Mouse (Mus musculus) heart, embryonic 10.5 days (tissue): Measurements from ENCODE around the gene Cdh5. TPM values are rescaled to one million over a fixed set of nuclear protein-coding genes. Genes with fewer than 3 reads are reported as not detected.
"Not testable (repeated sequence)": the region's sequence is repeated elsewhere in the genome, so short reads cannot be mapped to it uniquely, and the experiment has no call there.

Experiments used
- DNase-seq: peaks from one replicate; pipeline ENCODE4 v3.0.0-alpha.2; 2017; ENCODE audit warnings: low spot score
- H3K27ac ChIP-seq: fragments of 300-500 bp; sonication (generic); 2 replicates; pipeline ENCODE4 v1.5.1; 2016; ENCODE audit warnings: mild to moderate bottlenecking
- H3K27me3 ChIP-seq: fragments of 300-500 bp; sonication (generic); 2 replicates; pipeline ENCODE4 v1.6.1; 2016; ENCODE audit warnings: mild to moderate bottlenecking; ENCODE audit not compliant: poor library complexity, insufficient read depth, severe bottlenecking
- H3K36me3 ChIP-seq: fragments of 300-500 bp; sonication (generic); 2 replicates; pipeline ENCODE4 v1.6.1; 2016; ENCODE audit warnings: mild to moderate bottlenecking, moderate library complexity
- H3K4me1 ChIP-seq: fragments of 300-500 bp; sonication (generic); 2 replicates; pipeline ENCODE4 v1.6.1; 2016; ENCODE audit warnings: mild to moderate bottlenecking
- H3K4me3 ChIP-seq: fragments of 300-500 bp; sonication (generic); 2 replicates; pipeline ENCODE4 v1.5.1; 2016; ENCODE audit warnings: mild to moderate bottlenecking, moderate library complexity
- H3K9me3 ChIP-seq: fragments of 300-500 bp; sonication (generic); 2 replicates; pipeline ENCODE4 v1.6.1; 2016; ENCODE audit warnings: mild to moderate bottlenecking, moderate library complexity
- WGBS: fragments of 180-500 bp; shearing (Covaris S2); methylation state at CpG from one replicate; pipeline ENCODE4 v1.1.7; 2016; 5-methylcytosine and 5-hydroxymethylcytosine counted together
- polyA plus RNA-seq: library from polyadenylated mRNA; unstranded; fragments of >200 nt; fragmentation: Nextera tagmentation; extraction: Ambion mirVana; gene quantifications from 2 replicates; pipeline ENCODE4 v1.2.1, GENCODE M21; 2016

The Cdh5 gene
- 34.1 and 40.4 TPM in 2 replicates for polyA plus RNA-seq

DNA sequence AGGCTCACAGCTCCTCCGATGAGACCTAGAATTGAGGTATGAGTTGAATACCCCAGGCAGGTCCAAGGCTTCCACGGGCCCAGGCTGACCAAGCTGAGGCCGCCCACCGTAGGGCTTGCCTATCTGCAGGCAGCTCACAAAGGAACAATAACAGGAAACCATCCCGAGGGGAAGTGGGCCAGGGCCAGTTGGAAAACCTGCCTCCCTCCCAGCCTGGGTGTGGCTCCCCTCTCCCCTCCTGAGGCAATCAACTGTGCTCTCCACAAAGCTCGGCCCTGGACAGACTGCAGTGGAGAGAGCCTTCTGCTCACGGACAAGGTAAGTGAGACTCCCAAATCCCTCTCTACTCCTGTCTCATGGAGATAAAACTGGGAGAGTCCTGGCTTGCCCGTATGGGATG lies at the start of gene Cdh5:
TSS of gene Cdh5 (plus strand) at position 211 of the 400 bp plus-strand sequence.
- no peaks in the 10 kb centered on the region for H3K9me3 ChIP-seq
- DNase-seq, result no peak
- peak within 1 kb of the TSS; percentile 71 for H3K27ac ChIP-seq
- no peaks in the 10 kb centered on the region for H3K36me3 ChIP-seq
- peaks cover 34% of the 10 kb centered on the region for H3K4me1 ChIP-seq
- H3K27me3 ChIP-seq, result no peaks in the 10 kb centered on the region
- 39% methylated on average over 8 of the region's 8 CpGs for WGBS
- H3K4me3 ChIP-seq, result peak within 1 kb of the TSS; percentile 50

DNA sequence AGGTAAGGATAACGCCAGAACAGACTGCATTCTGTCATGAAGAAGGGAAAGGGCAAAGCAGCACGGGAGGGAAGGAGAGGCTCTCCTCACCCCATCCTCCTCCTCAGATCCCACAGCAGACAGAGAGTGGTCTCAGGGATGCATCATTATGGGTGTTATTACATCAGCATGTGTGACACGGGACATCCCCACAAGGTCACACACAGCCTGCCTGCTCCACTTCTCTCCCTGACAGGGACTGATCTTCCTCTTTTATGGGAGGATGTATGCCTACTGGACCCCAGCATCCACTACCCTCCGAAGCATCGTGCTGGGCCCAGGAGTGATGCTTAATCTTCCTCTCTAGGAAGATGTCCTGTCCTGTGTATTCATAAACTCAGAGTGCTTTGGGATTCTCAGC lies 41.5 kb upstream of the Cdh5 start:
- H3K4me3 ChIP-seq, result no peak overlapping the region
- H3K4me1 ChIP-seq, result 0 out of 2 replicates have a peak, but pooled peaks cover 3% of the 10 kb centered on the region
- DNase-seq, result no peak
- H3K27ac ChIP-seq, result no peak overlapping the region
- no peaks in the 10 kb centered on the region for H3K36me3 ChIP-seq
- H3K9me3 ChIP-seq, result no peaks in the 10 kb centered on the region
- H3K27me3 ChIP-seq, result 0 out of 2 replicates have a peak, but pooled peaks cover 9% of the 10 kb centered on the region
- WGBS, result 73% methylated on average over 5 of the region's 5 CpGs

GRCm38 (mm10) chr8:104060446-104060845 lies 41.0 kb upstream of the Cdh5 start:
- Histone ChIP-seq H3K36me3 (no peaks in the 10 kb centered on the region), H3K27me3 (0 out of 2 replicates have a peak, but pooled peaks cover 9% of the 10 kb centered on the region), H3K9me3 (no peaks in the 10 kb centered on the region), H3K4me3 (no peak overlapping the region), H3K27ac (no peak overlapping the region), H3K4me1 (0 out of 2 replicates have a peak, but pooled peaks cover 3% of the 10 kb centered on the region)
- 80% methylated on average over 7 of the region's 7 CpGs for WGBS
- no peak for DNase-seq

DNA sequence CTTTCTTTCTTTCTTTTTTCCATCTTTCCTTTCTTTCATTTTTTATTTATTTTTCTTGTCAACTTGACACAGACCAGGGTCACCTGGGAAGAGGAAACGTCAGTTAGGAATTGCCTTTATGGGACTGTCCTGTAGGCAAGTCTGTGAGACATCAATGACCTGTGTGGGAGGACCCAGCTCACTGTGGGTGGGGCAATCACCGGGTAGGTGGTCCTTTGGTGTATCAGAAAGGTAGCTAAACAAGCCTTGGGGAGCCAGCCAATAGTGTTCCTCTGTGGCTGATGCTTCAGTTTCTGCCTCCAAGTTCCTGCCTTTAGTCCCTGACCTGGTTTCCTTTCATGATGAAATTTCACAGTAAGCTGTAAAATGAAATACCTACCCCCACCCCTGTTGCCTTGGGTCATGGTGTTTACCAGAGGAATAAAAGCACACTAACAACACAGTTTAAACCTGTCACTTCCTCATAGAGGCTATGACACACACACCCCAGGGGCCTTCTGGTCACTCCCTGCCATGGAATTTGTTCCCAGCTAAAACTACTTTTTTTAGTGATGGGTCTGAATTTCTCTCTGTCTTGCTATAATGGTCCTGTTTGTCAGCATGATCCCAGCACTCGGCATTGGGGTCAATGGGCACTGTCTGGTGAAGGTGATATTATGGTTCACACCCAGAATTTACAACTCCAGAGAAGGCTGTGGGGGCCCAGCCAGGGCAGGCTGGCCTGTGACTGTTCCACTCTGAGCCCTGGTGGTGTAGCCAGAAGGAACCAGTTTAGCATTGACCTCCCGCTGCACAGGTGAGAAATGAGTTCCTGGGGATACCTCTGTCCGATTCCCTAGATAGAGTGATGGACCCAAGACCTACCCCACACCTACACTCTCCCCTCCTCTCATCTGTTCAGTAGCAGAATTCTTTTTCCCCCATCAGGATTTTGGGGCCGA lies 40.1 kb upstream of the Cdh5 start:
- no peak for DNase-seq
- 0 out of 2 replicates have a peak, but pooled peaks cover 9% of the 10 kb centered on the region for H3K27me3 ChIP-seq
- no peaks in the 10 kb centered on the region for H3K9me3 ChIP-seq
- H3K4me1 ChIP-seq, result 0 out of 2 replicates have a peak, but pooled peaks cover 3% of the 10 kb centered on the region
- H3K27ac ChIP-seq, result no peak overlapping the region
- 63% methylated on average over 6 of the region's 6 CpGs for WGBS
- H3K36me3 ChIP-seq, result no peaks in the 10 kb centered on the region
- H3K4me3 ChIP-seq, result no peak overlapping the region

DNA sequence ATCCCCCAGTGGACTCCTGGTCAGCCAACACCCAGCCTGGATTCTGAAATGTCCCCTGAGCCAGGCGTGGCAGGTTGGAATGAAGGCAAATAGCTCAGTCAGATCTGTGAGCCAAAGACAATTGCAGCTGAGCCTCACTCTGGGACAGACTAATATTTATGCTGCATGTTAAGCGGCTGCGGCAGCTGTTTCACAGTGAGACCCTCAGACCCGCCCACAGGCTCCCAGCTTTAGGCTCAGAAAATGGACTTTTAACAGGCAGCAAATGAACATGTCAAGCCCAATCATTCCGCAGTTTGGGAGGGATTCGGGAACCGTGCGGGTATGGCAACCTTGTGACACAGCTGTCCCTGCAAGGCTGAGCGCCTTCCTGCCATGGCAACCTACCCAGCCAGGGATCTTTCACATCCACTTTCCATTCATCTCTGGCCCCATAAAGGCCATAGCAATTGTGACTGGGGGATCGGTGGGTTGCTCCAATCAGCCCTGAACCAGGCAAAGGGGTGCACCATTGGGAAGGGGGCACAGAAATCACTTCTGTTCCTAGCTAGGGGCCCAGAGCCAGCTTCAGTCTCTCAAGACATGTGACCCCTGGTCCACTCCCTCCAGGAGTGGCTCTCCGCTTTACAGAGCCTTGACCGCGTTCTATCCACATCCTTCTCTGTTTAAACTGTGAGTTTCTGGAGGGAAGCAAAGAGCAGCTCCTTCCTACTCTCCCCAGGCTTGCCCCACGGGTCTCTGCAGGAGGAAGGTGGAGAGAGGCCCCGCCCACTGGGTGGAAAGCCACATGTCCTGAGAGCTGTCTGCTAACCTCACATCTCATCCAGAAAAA lies 39.2 kb upstream of the Cdh5 start:
- no peaks in the 10 kb centered on the region for H3K36me3 ChIP-seq
- H3K27me3 ChIP-seq, result 0 out of 2 replicates have a peak, but pooled peaks cover 9% of the 10 kb centered on the region
- H3K9me3 ChIP-seq, result no peaks in the 10 kb centered on the region
- no peak for DNase-seq
- 73% methylated on average over 15 of the region's 15 CpGs for WGBS
- H3K27ac ChIP-seq, result no peak overlapping the region
- 0 out of 2 replicates have a peak, but pooled peaks cover 3% of the 10 kb centered on the region for H3K4me1 ChIP-seq
- no peak overlapping the region for H3K4me3 ChIP-seq

- no peak overlapping the region for H3K27ac ChIP-seq
- DNase-seq, result no peak
- H3K4me1 ChIP-seq, result peaks cover 6% of the 10 kb centered on the region; the same call in 1 of the 2 replicates
- H3K4me3 ChIP-seq, result no peak overlapping the region
- no peaks in the 10 kb centered on the region for H3K27me3 ChIP-seq
- 82% methylated on average over 7 of the region's 7 CpGs for WGBS
- no peaks in the 10 kb centered on the region for H3K9me3 ChIP-seq
- no peaks in the 10 kb centered on the region for H3K36me3 ChIP-seq
Observed at GRCm38 (mm10) chr8:104065223-104065622, 36.2 kb upstream of the Cdh5 start.

DNA sequence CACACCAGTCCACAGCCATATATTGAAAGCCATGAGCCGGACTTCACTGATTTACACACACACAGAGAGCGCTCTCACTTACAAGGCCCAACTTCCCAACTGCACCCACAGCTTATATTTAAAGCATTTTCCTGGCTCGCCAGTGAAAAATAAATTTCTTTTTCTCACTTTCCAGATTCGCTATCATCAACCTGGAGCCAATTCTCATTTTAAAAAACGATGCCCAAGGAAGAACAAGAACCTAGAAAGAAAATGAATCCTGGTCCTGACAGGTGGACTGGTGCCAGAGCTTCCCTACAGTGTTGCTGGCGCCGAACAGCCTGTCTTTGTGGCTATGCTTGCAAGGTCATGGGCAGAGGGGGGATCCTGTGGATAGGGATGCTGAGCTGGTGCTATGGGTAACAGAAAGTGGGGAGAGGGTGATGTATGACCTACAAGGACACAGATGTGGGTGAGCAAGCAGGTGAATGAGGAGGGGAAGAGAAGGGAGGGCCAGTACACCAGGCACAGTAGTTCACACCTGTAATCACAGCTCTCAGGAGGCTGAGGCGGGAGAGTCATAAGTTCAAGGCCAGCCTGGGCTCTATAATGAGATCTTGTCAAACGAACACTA lies 35.4 kb upstream of the Cdh5 start:
- no peaks in the 10 kb centered on the region for H3K9me3 ChIP-seq
- no peak for DNase-seq
- no peaks in the 10 kb centered on the region for H3K27me3 ChIP-seq
- H3K4me3 ChIP-seq, result no peak overlapping the region
- no peaks in the 10 kb centered on the region for H3K36me3 ChIP-seq
- peaks cover 3% of the 10 kb centered on the region; the same call in 1 of the 2 replicates for H3K4me1 ChIP-seq
- no peak overlapping the region for H3K27ac ChIP-seq
- WGBS, result 81% methylated on average over 9 of the region's 9 CpGs

DNA sequence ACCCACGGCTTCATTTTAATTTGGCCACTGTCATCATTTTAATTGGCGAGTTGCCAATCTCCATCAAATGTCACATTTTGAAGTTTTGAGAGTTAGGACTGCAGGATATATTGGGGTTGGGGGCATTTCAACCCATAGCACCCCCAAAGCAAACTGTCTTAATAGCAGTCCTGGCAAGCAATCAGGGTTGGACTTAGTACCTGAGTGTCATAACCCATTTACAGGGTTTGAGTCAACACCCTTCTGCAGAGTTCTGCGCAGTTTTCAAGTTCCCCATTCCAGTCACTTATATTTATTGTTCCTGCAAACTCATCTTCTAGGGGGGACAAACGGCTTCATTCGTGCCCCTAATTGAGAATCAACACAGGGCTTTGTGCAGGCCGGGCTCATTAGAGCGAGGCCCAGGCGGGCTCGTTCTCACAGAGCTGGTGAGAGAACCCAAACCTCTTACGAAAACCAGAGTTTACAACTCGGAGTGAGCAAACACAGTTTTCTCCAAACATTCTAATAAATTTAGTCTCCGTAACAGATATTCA lies 34.0 kb upstream of the Cdh5 start:
- no peak overlapping the region for H3K27ac ChIP-seq
- no peak overlapping the region for H3K4me3 ChIP-seq
- peaks cover 3% of the 10 kb centered on the region; the same call in 1 of the 2 replicates for H3K4me1 ChIP-seq
- no peaks in the 10 kb centered on the region for H3K9me3 ChIP-seq
- 89% methylated on average over 12 of the region's 12 CpGs for WGBS
- DNase-seq, result no peak
- H3K36me3 ChIP-seq, result no peaks in the 10 kb centered on the region
- H3K27me3 ChIP-seq, result no peaks in the 10 kb centered on the region

DNA sequence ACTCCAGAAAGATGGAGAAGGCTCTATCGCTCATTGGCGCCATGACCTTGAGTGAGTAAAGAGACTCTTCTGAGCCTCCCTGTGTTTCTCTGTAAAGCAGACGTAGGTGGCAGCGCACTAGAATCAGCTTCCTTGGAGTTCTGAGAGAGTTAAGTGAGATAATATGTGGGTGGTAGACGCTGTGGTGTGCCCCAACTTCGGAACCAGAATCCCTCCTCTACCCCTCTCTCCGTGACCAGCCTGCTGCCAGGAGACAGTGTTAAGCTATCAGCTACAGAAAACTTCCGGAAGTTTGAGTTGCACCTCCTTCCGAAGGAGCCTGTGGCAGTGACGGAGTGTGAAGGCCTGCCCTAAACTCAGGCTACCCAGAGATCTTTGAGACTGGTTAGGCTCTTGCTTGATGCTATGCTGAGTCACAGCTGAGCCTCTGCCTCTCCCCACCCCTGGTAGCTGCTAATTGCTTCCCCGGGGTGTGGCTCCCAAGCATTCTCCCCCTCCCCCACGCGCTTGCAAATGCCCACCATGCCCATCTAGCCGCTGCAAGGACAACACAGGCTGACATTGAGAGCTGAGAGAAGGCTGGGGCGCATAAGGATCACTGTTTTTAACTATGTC lies 32.9 kb upstream of the Cdh5 start:
- no peak for DNase-seq
- no peaks in the 10 kb centered on the region for H3K36me3 ChIP-seq
- H3K9me3 ChIP-seq, result no peaks in the 10 kb centered on the region
- peaks cover 3% of the 10 kb centered on the region; the same call in 1 of the 2 replicates for H3K4me1 ChIP-seq
- no peak overlapping the region for H3K4me3 ChIP-seq
- 60% methylated on average over 15 of the region's 15 CpGs for WGBS
- H3K27ac ChIP-seq, result no peak overlapping the region
- no peaks in the 10 kb centered on the region for H3K27me3 ChIP-seq

- not testable (repeated sequence) for H3K36me3 ChIP-seq, H3K27me3 ChIP-seq, H3K4me3 ChIP-seq, H3K9me3 ChIP-seq, DNase-seq, H3K4me1 ChIP-seq, H3K27ac ChIP-seq
- WGBS, result 71% methylated on average over 9 of the region's 9 CpGs
Observed at GRCm38 (mm10) chr8:104070201-104070865, 31.1 kb upstream of the Cdh5 start.

GRCm38 (mm10) chr8:104070949-104071348 lies 30.5 kb upstream of the Cdh5 start:
- Histone ChIP-seq H3K4me1 (peaks cover 3% of the 10 kb centered on the region; the same call in 1 of the 2 replicates), H3K27ac (no peak overlapping the region), H3K36me3 (no peaks in the 10 kb centered on the region), H3K4me3 (no peak overlapping the region), H3K27me3 (no peaks in the 10 kb centered on the region), H3K9me3 (no peaks in the 10 kb centered on the region)
- 87% methylated on average over 10 of the region's 10 CpGs for WGBS
- DNase-seq, result no peak
